Mouse (Mus musculus): ENCODE measurements at regions not wholly inside any gene's neighbourhood (a gene's known extent, or its start where the extent isn't known, plus 50 kb on each side); places are given as distances from the start of the nearest gene placed in this dataset.

DNA sequence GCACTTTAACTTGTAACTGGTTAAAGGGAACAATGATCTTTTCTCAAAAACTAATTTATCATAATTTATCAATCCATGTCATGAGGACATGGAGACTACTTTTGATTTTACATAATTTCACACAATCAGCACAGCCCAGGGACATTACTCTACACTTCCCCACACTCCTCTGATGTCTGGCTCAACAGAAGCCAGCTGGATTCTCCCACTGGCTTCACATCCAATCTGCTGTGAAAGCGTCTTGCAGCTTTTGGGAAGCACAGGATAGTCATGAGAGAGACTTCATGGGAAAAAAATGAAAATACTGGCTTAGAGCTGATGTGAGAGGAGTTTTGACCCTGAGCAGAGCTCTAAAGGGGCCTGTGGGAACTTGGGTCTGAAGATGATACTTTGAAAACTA lies 61.7 kb upstream of the Hrasls start:
- no peaks in the 10 kb centered on the region for H3K4me1 ChIP-seq
- WGBS = 82% methylated on average over 1 of the region's 1 CpGs
- no peaks in the 10 kb centered on the region for H3K27me3 ChIP-seq
- H3K27ac ChIP-seq = no peak overlapping the region
- H3K4me2 ChIP-seq = no peak overlapping the region
- H3K9ac ChIP-seq = no peak overlapping the region
- H3K4me3 ChIP-seq (replicated peaks) = no peak overlapping the region
- H3K9me3 ChIP-seq (replicated peaks) = no peaks in the 10 kb centered on the region
- ATAC-seq (replicated peaks; ENCODE audit: low FRiP score) = no peak
- no peaks in the 10 kb centered on the region for H3K36me3 ChIP-seq

DNA sequence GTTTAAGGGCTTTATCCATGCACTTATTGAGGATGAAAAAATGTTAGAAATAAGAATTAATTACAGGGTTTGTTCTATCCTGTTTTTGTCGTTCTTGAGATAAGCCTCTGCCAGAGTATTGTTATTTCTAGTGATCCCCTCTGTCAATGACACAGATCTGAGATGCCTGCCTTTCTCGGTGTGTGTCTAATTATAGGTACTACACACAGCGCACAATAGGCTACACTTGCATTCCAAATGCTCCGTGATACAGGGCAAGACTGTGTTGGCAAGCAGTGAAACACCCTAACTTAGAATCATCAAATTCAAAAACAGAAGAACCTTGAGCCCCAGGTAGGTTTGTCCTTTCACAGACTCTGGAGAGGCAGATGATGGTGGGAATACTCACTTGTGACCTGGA lies 90.3 kb upstream of the Hrasls start:
- 91% methylated on average over 4 of the region's 4 CpGs for WGBS
- Histone ChIP-seq H3K4me3 (replicated peaks) (no peak overlapping the region), H3K9ac (no peak overlapping the region), H3K4me1 (no peaks in the 10 kb centered on the region), H3K27ac (no peak overlapping the region), H3K36me3 (no peaks in the 10 kb centered on the region), H3K4me2 (no peak overlapping the region), H3K9me3 (replicated peaks) (no peaks in the 10 kb centered on the region), H3K27me3 (no peaks in the 10 kb centered on the region)
- no peak for ATAC-seq (replicated peaks; ENCODE audit: low FRiP score)

DNA sequence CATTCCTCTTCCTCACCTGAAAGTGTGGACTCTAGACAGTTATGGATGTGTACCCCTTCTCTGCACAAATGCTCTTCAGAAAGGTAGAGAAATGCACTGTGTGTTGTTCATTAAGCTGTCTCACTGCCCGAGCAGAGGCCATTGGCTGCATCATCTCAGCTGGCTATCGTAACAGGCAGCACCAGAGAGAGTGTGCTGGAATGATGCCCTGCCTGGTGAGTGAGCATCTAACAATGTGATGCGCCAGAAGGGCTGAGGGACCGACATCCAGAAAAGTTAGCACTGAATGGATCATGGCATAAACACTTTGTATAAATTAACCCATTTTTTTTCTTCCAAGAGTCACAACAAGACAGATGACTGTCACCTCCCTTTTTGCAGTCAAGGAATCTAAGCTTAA lies 112.7 kb upstream of the Hrasls start:
- WGBS = 85% methylated on average over 4 of the region's 4 CpGs
- no peak overlapping the region for H3K27ac ChIP-seq
- no peak for ATAC-seq (replicated peaks; ENCODE audit: low FRiP score)
- no peak overlapping the region for H3K4me3 ChIP-seq (replicated peaks)
- H3K4me1 ChIP-seq = no peaks in the 10 kb centered on the region
- H3K4me2 ChIP-seq = no peak overlapping the region
- H3K9ac ChIP-seq = no peak overlapping the region
- no peaks in the 10 kb centered on the region for H3K9me3 ChIP-seq (replicated peaks)
- no peaks in the 10 kb centered on the region for H3K36me3 ChIP-seq
- H3K27me3 ChIP-seq = no peaks in the 10 kb centered on the region

DNA sequence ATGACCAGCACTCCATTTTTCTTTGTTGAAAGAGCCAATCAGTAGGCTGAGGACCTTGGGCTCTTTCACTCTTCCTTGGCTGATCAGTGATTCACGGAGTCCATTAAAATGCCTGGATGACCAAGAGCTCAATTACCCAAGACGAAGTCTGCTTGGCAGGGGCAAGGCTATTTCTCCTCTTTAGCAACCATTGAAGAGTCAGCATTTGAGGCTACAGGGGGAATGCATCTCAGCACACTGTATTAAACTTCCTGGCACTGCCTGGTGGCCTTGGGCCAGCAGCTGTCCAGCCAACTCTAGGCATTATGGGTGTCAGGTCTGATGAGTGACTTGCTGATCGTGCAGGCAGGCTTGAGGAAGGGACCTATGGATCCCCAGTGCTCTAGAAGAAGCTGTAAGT lies 136.5 kb upstream of the Mb21d2 start:
- Histone ChIP-seq H3K9me3 (replicated peaks) (no peaks in the 10 kb centered on the region), H3K36me3 (no peaks in the 10 kb centered on the region), H3K27ac (no peak overlapping the region), H3K9ac (no peak overlapping the region), H3K4me1 (no peaks in the 10 kb centered on the region), H3K4me2 (no peak overlapping the region), H3K4me3 (replicated peaks) (no peak overlapping the region), H3K27me3 (no peaks in the 10 kb centered on the region)
- WGBS = 65% methylated on average over 3 of the region's 3 CpGs
- no peak for ATAC-seq (replicated peaks; ENCODE audit: low FRiP score)

DNA sequence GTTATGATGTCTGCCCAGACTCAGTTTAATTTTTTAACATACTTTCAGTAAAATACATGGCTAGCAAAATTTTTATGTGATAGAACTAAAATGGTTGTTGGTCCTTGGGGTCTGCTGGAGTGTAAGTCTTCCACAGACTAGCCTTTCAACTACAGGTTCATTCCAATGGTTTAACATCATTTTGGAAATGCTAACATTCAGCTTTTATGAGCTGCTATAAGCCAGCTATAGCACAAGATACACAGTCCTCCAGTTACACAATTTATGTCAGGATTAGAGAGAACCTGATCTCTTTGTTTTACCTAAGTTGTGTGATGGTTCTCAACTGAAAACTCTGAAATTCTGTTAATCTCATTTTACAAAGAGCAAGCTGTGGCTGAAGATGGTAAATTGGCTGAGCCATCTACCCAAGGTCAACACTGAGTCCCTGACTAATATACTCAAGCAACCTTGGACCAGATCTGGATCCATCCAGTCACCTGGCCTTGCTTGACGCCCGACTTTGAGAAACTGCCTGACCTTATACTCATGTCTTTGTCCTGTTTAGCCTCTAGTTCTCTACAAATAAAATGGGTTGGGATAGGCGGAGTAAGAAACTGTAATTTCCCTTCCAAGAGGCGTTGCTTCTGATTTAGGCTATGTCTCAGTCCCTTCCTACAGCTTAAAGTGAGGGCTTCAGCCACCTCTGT lies 135.8 kb upstream of the Mb21d2 start:
- Histone ChIP-seq H3K4me3 (replicated peaks) (no peak overlapping the region), H3K9me3 (replicated peaks) (no peaks in the 10 kb centered on the region), H3K27me3 (no peaks in the 10 kb centered on the region), H3K36me3 (no peaks in the 10 kb centered on the region), H3K9ac (no peak overlapping the region), H3K4me2 (no peak overlapping the region), H3K4me1 (no peaks in the 10 kb centered on the region), H3K27ac (no peak overlapping the region)
- 93% methylated on average over 4 of the region's 4 CpGs for WGBS
- no peak for ATAC-seq (replicated peaks; ENCODE audit: low FRiP score)

DNA sequence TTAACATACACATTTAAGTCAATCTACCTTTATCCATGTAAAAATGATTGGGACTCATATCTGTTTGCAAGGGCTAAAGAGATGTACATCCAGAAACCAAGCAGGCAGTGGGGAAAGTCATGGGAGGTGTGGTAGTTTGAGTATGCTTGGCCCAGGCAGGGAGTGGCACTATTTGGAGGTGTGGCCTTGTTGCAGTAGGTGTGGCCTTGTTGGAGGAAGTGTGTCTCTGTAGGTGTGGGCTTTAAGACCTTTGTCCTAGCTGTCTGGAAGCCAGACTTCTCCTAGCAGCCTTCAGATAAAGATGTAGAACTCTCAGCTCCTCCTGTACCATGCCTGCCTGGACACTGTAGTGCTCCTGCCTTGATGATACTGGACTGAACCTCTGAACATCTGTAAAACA lies 133.9 kb upstream of the Mb21d2 start:
- no peaks in the 10 kb centered on the region for H3K4me1 ChIP-seq
- no peak for ATAC-seq (replicated peaks; ENCODE audit: low FRiP score)
- H3K36me3 ChIP-seq = no peaks in the 10 kb centered on the region
- H3K9ac ChIP-seq = no peak overlapping the region
- no peak overlapping the region for H3K27ac ChIP-seq
- H3K9me3 ChIP-seq (replicated peaks) = no peaks in the 10 kb centered on the region
- no peak overlapping the region for H3K4me2 ChIP-seq
- H3K4me3 ChIP-seq (replicated peaks) = no peak overlapping the region
- H3K27me3 ChIP-seq = no peaks in the 10 kb centered on the region

DNA sequence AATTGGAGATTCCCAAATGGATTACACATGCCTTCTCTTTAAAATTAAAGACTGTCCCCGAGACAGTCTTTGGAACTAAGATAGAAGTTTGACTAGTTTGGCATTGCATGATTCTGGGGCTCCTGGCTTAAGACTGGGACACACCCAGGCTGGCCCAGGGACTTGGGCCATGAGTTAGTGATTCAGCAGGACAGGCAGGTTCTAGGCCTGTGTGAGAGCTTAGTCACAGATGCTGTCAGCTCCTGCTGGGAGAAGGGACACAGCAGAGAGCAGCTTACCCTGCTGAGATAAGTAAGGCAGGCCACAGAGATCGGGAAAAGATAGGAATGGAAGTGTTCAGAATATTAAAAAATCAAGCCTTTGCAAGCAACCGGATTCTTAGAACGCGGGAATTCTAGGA lies 127.6 kb upstream of the Mb21d2 start:
- no peaks in the 10 kb centered on the region for H3K36me3 ChIP-seq
- H3K27me3 ChIP-seq = no peaks in the 10 kb centered on the region
- H3K9ac ChIP-seq = no peak overlapping the region
- H3K9me3 ChIP-seq (replicated peaks) = no peaks in the 10 kb centered on the region
- no peak overlapping the region for H3K27ac ChIP-seq
- 87% methylated on average over 5 of the region's 5 CpGs for WGBS
- no peak for ATAC-seq (replicated peaks; ENCODE audit: low FRiP score)
- H3K4me1 ChIP-seq = no peaks in the 10 kb centered on the region
- H3K4me3 ChIP-seq (replicated peaks) = no peak overlapping the region
- H3K4me2 ChIP-seq = no peak overlapping the region

DNA sequence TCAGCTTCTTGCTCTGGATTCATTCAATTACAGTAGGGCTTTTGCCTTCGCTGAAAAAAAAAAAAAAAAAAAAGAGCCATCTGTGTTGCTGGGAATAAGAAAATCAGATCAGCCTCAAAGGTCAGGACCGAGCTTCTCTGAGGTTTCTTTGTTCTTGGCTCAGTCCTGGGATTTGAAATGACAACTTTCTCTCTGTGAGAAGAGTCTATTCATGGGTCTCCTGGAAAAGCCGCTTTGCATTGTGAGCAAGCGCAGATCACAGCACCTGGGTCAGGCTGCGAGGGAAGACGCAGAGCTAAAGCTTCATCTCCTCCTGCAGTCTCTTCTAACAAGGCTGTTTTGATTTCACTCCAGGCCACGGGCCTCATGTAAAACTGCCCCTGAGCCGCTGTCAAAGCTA lies 125.0 kb upstream of the Mb21d2 start:
- Histone ChIP-seq H3K4me2 (no peak overlapping the region), H3K27me3 (no peaks in the 10 kb centered on the region), H3K9ac (no peak overlapping the region), H3K9me3 (replicated peaks) (no peaks in the 10 kb centered on the region), H3K27ac (no peak overlapping the region), H3K36me3 (no peaks in the 10 kb centered on the region), H3K4me1 (no peaks in the 10 kb centered on the region), H3K4me3 (replicated peaks) (no peak overlapping the region)
- ATAC-seq (replicated peaks; ENCODE audit: low FRiP score) = no peak
- 54% methylated on average over 8 of the region's 8 CpGs for WGBS

DNA sequence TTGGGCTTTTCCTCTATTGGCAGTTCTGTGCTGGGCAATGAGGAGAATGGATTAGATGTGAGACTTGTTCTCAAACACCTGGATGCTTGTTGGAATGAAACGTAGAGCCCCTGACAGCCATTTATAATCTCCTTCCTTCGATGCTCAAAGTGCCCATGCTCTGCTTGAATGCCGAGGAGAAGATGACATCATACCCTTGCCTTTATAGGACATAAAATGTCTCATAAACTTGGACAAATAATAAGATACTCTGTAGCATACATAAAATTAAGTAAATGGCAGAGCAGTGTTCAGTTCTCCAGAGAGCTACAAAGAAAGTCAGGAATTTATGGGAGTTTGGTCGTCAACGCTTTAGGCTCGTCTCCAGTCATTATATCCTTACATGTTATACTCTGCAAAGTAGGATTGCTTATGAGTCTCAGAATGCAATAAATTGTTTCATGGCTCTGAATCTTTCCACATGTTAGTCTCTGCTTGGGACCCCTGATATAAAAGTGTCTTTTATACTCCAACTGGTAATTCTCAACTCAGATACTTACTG lies 117.0 kb upstream of the Mb21d2 start:
- Histone ChIP-seq H3K27me3 (no peaks in the 10 kb centered on the region), H3K4me2 (no peak overlapping the region), H3K9me3 (replicated peaks) (no peaks in the 10 kb centered on the region), H3K36me3 (no peaks in the 10 kb centered on the region), H3K9ac (no peak overlapping the region), H3K4me1 (no peaks in the 10 kb centered on the region), H3K4me3 (replicated peaks) (no peak overlapping the region), H3K27ac (no peak overlapping the region)
- WGBS = 48% methylated on average over 6 of the region's 6 CpGs
- ATAC-seq (replicated peaks; ENCODE audit: low FRiP score) = no peak

DNA sequence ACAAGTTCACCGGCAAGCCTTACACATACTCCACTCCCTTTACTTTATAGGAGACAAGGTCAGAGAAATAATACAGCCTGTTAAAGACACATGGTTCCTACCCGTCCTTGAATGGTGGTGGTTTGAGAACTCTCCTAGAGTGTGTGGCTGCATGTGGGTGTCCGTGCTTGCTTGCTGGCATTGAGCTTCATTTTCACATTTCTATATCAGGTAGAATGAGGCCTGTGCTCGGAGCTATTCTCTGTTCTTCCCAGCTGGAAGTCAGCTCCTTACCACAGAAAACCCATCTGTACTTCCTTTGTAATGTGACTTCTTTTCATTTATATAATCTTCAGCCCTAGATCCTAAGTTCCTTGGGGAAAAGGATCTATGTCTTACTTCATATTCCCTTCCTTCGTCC lies 106.0 kb upstream of the Mb21d2 start:
- no peaks in the 10 kb centered on the region for H3K4me1 ChIP-seq
- no peak overlapping the region for H3K4me2 ChIP-seq
- no peak for ATAC-seq (replicated peaks; ENCODE audit: low FRiP score)
- no peak overlapping the region for H3K27ac ChIP-seq
- H3K27me3 ChIP-seq = no peaks in the 10 kb centered on the region
- WGBS = 80% methylated on average over 5 of the region's 5 CpGs
- no peaks in the 10 kb centered on the region for H3K9me3 ChIP-seq (replicated peaks)
- no peaks in the 10 kb centered on the region for H3K36me3 ChIP-seq
- no peak overlapping the region for H3K9ac ChIP-seq
- no peak overlapping the region for H3K4me3 ChIP-seq (replicated peaks)

DNA sequence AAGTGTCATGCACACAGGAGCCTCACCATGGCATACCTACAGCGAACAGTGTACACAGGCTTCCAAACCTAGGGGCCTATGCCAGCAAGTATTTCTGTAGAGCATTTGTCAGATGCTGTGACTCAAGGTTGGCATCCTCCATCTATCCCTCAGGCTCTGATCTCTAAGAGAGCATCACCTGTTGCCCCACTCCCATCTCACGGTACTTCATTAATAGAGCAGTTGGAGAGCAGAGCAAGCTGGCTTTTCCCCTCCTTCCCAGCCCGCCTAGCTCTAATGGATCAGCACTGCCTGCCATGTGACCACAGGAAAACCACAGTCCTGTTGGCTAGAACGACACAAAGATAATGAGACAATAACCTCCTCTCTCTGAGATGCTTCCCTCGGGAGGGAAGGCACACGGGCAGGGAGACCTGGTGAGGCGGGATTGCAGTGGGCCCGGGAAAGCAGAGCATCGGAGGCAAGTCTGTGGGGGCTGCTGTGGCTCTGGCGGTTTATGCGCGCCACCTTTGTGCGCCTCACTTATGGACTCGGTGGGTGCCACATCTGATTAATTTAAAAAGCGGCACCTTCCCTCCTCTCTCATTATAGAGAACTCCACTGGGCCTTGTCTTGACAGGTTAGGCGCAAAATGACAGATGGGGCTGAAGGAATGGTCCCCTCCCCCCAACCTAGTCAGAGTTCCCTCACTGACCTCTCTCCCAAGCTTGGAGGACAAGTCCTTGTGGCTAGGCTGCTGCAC lies 104.8 kb upstream of the Mb21d2 start:
- H3K27ac ChIP-seq = no peak overlapping the region
- no peak overlapping the region for H3K4me2 ChIP-seq
- no peaks in the 10 kb centered on the region for H3K4me1 ChIP-seq
- H3K4me3 ChIP-seq (replicated peaks) = no peak overlapping the region
- no peak overlapping the region for H3K9ac ChIP-seq
- H3K9me3 ChIP-seq (replicated peaks) = no peaks in the 10 kb centered on the region
- ATAC-seq (replicated peaks; ENCODE audit: low FRiP score) = no peak
- WGBS = 60% methylated on average over 16 of the region's 16 CpGs
- no peaks in the 10 kb centered on the region for H3K36me3 ChIP-seq
- H3K27me3 ChIP-seq = no peaks in the 10 kb centered on the region

DNA sequence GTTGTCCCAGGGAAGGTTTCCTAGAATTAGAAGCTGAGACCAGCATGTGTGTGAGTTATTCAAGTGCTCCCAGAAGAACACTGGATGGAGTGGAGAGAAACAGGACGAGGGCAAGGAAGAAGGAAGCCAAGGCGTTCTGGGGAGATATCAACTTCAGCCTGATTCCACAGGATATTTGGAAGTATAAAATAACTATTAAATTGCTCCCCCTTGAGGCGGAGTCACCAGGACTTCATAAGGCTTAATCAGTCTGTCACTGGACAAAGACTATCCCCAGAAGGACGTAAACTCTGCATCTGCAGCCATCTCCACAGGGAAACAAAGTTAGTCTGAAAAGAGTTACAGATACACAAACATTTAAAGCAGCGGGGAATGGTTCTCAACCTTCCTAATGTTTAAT lies 103.9 kb upstream of the Mb21d2 start:
- H3K9me3 ChIP-seq (replicated peaks) = no peaks in the 10 kb centered on the region
- no peaks in the 10 kb centered on the region for H3K36me3 ChIP-seq
- H3K4me2 ChIP-seq = no peak overlapping the region
- H3K4me3 ChIP-seq (replicated peaks) = no peak overlapping the region
- H3K27me3 ChIP-seq = no peaks in the 10 kb centered on the region
- H3K4me1 ChIP-seq = no peaks in the 10 kb centered on the region
- ATAC-seq (replicated peaks; ENCODE audit: low FRiP score) = no peak
- H3K9ac ChIP-seq = no peak overlapping the region
- 66% methylated on average over 5 of the region's 5 CpGs for WGBS
- H3K27ac ChIP-seq = no peak overlapping the region

DNA sequence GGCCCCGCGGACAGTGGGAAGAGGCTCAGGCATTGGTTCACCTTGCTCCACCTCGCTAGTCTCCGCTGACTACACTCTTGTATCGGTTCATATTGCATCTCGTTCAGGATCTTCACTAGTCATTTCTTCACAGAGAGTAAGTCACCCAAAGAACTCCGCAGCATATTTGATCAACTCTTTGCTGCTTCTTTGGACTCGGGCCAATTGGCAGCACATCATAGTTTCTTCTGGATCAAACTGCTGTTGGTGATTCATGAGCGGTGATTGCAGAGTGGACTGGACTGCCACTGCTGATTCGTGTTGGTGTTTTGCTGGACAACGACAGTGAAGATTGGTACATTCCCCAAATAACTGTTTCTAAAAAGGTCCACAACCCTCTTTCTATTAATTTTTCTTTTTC lies 98.4 kb upstream of the Mb21d2 start:
- 89% methylated on average over 11 of the region's 11 CpGs for WGBS
- Histone ChIP-seq H3K36me3 (no peaks in the 10 kb centered on the region), H3K27ac (no peak overlapping the region), H3K9ac (no peak overlapping the region), H3K4me1 (no peaks in the 10 kb centered on the region), H3K4me3 (replicated peaks) (no peak overlapping the region), H3K9me3 (replicated peaks) (no peaks in the 10 kb centered on the region), H3K4me2 (no peak overlapping the region), H3K27me3 (no peaks in the 10 kb centered on the region)
- ATAC-seq (replicated peaks; ENCODE audit: low FRiP score) = no peak

Data from kidney, embryonic 15.5 days (tissue).